Mouse (Mus musculus) 3T3-L1 (cell line): Measurements from ENCODE around the gene L3hypdh.
"Not testable (repeated sequence)": the region's sequence is repeated elsewhere in the genome, so short reads cannot be mapped to it uniquely, and the experiment has no call there.

ENCODE experiments used
- DNase-seq: peaks from one replicate; pipeline ENCODE4 v3.0.0-alpha.2; 2015; ENCODE audit warnings: low read depth, low spot score

The L3hypdh gene

GRCm38 (mm10) chr12:72053851-72054250 lies 31.4 kb downstream of the L3hypdh start:
- no peak for DNase-seq

DNA sequence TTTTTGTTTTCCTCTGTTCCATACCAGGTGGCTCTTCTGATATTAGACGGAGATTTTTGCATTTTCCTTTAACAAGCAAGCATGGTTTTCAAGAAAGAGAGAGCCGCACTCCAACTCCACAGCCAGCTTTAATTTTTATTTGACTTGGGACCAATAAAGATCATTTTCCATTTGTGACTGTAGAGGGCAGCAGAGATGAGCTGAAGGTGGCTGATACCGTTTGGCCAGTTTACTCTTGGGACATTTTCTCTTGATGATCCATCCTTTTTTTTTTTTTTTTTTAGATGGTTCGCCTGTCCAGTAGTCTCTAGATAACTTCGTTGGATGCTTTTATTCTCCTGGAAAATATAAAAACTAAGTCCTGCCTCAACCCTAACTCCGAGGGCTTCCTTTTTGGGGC lies 31.9 kb downstream of the L3hypdh start:
- DNase-seq, result peak; percentile 79

GRCm38 (mm10) chr12:72052571-72052970 lies 32.7 kb downstream of the L3hypdh start:
- DNase-seq, result no peak

DNA sequence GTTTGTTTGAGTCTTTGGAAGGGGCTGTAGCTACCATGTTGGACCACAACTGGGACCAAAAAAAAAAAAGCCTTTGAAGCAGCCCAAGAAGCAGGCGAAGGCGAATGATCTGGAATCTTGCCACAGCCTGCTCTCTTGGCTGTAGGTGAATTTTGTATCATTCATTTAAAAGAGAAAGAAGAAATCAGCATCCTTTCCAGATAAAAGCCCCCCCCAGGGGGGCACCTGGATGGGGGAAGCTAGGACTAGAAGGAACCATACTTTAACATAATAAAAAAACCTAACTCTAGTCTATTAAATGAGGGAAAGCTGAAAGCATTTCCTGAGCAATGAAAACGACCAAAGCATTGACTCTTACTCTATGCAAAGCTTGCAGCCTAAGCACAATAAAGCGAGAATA lies 34.4 kb downstream of the L3hypdh start:
- no peak for DNase-seq

DNA sequence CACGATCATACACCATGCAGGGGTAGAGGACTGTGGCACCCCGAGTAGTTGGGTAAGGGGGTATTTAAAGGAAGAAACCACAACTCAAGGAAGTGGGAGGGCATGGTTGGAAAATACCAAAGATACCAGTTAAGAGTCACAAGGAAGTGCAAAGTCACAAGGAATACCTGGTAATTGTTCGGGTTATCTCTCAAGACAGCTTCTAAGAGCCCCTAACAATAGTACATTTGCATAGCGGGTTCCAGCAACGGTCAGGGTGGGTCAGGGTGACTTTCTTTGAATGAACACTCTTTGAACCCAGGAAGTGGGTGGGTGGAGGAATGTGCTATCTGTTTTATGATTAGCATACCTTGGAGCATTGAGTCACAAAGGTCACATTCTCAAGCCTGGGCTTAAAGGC lies 35.1 kb downstream of the L3hypdh start:
- not testable (repeated sequence) for DNase-seq

- DNase-seq, result peak; percentile 46
These were observed 37.7 kb downstream of the L3hypdh start for GRCm38 (mm10) chr12:72047513-72047912.

- no peak for DNase-seq
These were observed 44.0 kb downstream of the L3hypdh start for GRCm38 (mm10) chr12:72041238-72041637.

DNA sequence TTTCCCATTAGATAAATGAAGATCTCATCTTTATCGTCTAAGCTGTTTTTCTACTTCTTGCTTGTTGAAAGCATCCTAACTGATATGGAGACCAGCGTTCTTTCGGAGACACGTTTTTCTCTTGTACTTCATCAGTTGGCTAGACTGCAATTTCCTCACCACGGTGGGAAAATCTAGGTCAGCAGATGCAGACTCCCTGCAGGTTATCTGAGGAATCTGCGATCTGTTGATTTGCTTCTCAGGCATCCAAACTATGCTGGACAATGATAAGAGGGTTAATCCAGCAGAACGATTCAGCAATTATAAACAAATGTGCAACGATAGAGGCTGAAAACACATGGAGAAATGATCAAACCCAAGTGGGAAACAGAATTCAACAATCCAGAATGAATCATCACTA lies 45.7 kb downstream of the L3hypdh start:
- DNase-seq, result no peak

GRCm38 (mm10) chr12:72038866-72039265 lies 46.4 kb downstream of the L3hypdh start:
- no peak for DNase-seq

- no peak for DNase-seq
These were observed 48.2 kb downstream of the L3hypdh start for GRCm38 (mm10) chr12:72037049-72037448.

DNA sequence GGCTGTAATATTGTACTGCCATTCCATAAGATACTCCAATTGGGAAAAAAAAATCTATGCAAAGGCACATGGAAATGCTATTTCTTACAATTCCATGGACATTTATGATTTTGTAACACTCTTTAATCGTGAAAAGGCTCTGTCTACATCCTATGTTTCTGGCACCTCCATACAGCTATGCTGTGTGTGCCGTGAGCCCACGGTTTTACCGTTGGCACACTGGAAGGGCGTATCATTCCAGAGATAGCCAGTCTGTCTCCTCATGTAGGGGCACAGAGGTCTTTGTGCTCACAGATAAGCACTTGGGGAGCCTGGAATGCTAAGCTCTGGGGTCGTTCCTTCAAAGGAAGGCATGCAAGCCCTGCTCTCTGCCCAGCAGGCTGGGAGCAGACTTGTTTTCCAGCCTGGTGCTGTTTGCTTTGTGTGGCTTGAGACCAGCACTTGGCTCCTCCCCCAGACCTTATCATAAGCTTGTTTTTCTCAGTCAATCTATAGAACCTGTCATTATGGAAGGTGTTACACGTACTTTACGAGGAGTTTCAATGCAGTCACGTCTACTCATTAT lies 49.1 kb downstream of the L3hypdh start:
- no peak for DNase-seq

- no peak for DNase-seq
These were observed 53.4 kb downstream of the L3hypdh start for GRCm38 (mm10) chr12:72031794-72032193.

DNA sequence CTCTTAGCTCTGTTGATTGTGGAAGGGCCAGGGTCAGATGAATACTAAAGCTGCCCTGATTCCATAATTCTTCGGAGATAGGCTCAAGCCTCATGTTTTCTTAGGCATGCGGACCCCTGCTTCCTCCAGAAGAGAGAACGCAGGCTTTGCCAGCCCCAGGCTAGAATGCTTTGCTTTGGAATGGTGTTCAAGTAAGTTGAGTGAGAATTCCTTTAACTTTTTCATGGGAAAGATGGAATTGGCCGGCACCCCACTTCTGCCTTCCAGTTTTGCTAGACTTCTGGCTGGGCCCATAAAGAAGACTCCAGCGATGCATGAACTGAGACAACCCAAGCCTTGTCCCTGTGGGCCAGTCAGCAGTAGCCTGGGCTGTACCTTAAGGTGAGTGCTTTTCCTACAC lies 54.1 kb downstream of the L3hypdh start:
- DNase-seq, result no peak

DNA sequence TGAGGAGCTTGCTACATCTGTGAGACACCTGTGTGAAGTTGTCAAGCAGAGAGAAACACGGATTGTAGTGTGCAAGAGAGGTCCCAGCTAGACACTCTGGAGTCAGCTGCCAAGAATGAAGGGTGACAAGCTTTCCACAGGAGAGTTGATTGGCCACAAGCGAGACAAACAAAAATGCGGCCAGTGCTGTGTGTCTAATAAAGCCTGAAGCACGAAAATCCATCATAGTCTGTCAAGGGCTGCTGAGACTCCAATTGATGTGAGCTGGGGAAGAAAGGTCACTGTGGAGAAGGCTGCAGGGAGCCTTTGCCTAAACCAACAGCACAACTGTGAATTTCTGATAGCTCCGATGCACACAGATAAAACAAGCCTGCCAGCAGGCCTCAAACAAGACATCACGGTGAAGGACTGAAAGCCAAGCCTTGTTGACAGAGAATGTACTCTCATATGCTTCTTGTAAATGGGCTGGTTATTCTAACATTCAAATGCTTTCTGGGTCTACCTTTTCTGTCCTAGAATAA lies 59.9 kb downstream of the L3hypdh start:
- no peak for DNase-seq

DNA sequence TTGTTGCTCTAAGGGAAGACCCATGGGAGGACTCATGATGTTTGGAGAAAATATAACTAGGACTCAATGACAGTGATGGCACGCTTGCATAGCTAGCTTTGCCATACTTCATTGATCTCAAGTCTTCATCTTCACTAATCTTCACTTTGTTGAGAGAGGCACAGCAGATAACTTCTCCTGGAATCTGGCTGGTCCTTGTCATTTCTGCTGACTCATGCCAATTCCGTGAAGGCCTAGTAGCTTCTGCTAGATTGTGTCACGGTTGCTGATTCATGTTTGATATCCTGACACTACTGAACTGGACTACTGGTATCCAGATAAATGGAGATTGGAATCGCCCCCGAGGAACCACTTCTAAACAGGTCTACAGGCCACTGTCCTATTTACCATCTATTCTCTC lies 61.7 kb downstream of the L3hypdh start:
- DNase-seq, result no peak
